9 mouse cellular contexts compared by ENCODE assay signal in genomic region chr7:116161544-116161943, GRCm38 (mm10).
DNase-seq lines count a peak whose midpoint lies in the region; ATAC-seq and TF ChIP-seq lines count a peak whose summit lies in the region.
"Had no signal": no experiment of that assay in that cellular context is flagged by ENCODE, and none has a peak within 500 bp of the region (broad histone marks: within the 10 kb centered on the region; RNA-seq: fewer than 3 reads in every experiment).

No protein-coding gene starts in this region.

- TF ChIP-seq CTCF in layer of hippocampus, adult 2 months (conservative IDR thresholded peaks at IDR 0.05) = peak; percentile 98

- no peak overlapping the region for H3K9ac ChIP-seq in hindbrain, embryonic 11.5 days (ENCODE audit: low read depth, low read length)
- no peak overlapping the region for H3K9ac ChIP-seq in midbrain, embryonic 16.5 days (ENCODE audit: low read depth, low read length)

- H3K36me3 ChIP-seq in hindbrain, embryonic 11.5 days (ENCODE audit: control insufficient read depth, insufficient read depth, low read length) = no peaks in the 10 kb centered on the region
- H3K36me3 ChIP-seq in midbrain, embryonic 16.5 days (ENCODE audit: control insufficient read depth, insufficient read depth, low read length) = peaks cover 5% of the 10 kb centered on the region; the same call in 1 of the 2 replicates

- H3K4me3 ChIP-seq in layer of hippocampus, adult 2 months = no peak overlapping the region
- no peak overlapping the region for H3K4me3 ChIP-seq in hindbrain, embryonic 11.5 days (ENCODE audit: low read depth, low read length)
- no peak overlapping the region for H3K4me3 ChIP-seq in midbrain, embryonic 16.5 days (ENCODE audit: low read depth, low read length)

- H3K27ac ChIP-seq in layer of hippocampus, adult 2 months = no peak overlapping the region
- no peak overlapping the region for H3K27ac ChIP-seq in hindbrain, embryonic 11.5 days (ENCODE audit: low read depth, low read length)
- H3K27ac ChIP-seq in midbrain, embryonic 16.5 days (ENCODE audit: low read length) = no peak overlapping the region
- H3K27ac ChIP-seq: macrophage had no signal

- 30% methylated on average over 5 of the region's 5 CpGs for WGBS in hindbrain, embryonic 11.5 days
- 22% methylated on average over 5 of the region's 5 CpGs for WGBS in midbrain, embryonic 16.5 days

- H3K9me3 ChIP-seq in hindbrain, embryonic 11.5 days (ENCODE audit: control insufficient read depth, low read length) = no peaks in the 10 kb centered on the region
- no peaks in the 10 kb centered on the region for H3K9me3 ChIP-seq in midbrain, embryonic 16.5 days (replicated peaks; ENCODE audit: control insufficient read depth, low read length, poor library complexity, severe bottlenecking)

- peak; percentile 38 to 70 for DNase-seq in layer of hippocampus, adult 2 months (ENCODE audit: low spot score in 2 of 2)
- DNase-seq in layer of hippocampus, adult 9-10 months (ENCODE audit: low spot score) = no peak
- peak; percentile 11 for DNase-seq in WW6 (ENCODE audit: low read depth, low spot score)
- DNase-seq in embryo, embryonic 10.5 days (ENCODE audit: low spot score) = peak; percentile 82
- peak; percentile 71 for DNase-seq in hindbrain, embryonic 11.5 days (ENCODE audit: low spot score)
- DNase-seq in left cerebral cortex, postnatal 4 days = peak; percentile 45
- DNase-seq in thymus, postnatal 4 days = peak; percentile 40

- no peaks in the 10 kb centered on the region for H3K4me1 ChIP-seq in hindbrain, embryonic 11.5 days (replicated peaks; ENCODE audit: control insufficient read depth, insufficient read depth, low read length)
- no peaks in the 10 kb centered on the region for H3K4me1 ChIP-seq in midbrain, embryonic 16.5 days (ENCODE audit: control insufficient read depth, insufficient read depth, low read length)

- intact Hi-C loops in left cerebral cortex, postnatal 4 days (cut with DNase I) = loop anchor here (10.0 kb wide), 2 partner anchors 83 to 153 kb away; no protein-coding TSS in a partner anchor

- ATAC-seq in hindbrain, embryonic 11.5 days (ENCODE audit: low FRiP score) = peak; percentile 45; the same call in 1 of the 2 replicates
- peak; percentile 84; the same call in 1 of the 2 replicates for ATAC-seq in midbrain, embryonic 16.5 days

- H3K27me3 ChIP-seq in hindbrain, embryonic 11.5 days (ENCODE audit: control insufficient read depth, insufficient read depth, low read length) = no peaks in the 10 kb centered on the region
- H3K27me3 ChIP-seq in midbrain, embryonic 16.5 days (ENCODE audit: control insufficient read depth, insufficient read depth, low read depth, low read length) = no peaks in the 10 kb centered on the region

- no peak overlapping the region for H3K4me2 ChIP-seq in hindbrain, embryonic 11.5 days (replicated peaks; ENCODE audit: low read depth, low read length)
- H3K4me2 ChIP-seq in midbrain, embryonic 16.5 days (ENCODE audit: low read length) = no peak overlapping the region
